Mouse (Mus musculus): ENCODE results near the gene Pate1. TPM values are rescaled to one million over a fixed set of nuclear protein-coding genes. Genes with fewer than 3 reads are reported as not detected.
A peak's percentile ranks its signal among the peaks of the same experiment; 100 is the strongest.

The Pate1 gene
- total RNA-seq (2021): not detected
- long read RNA-seq: 0 reads

- peak; percentile 11 to 12 for DNase-seq (ENCODE audit: low spot score in 2 of 2)
These were observed at the start of gene Pate1 for GRCm38 (mm10) chr9:35687013-35687412. Gene Pate1 (minus strand): TSS chr9:35687390.

- DNase-seq (ENCODE audit: low spot score in 2 of 2): no peak
These were observed 20.1 kb upstream of the Pate1 start for GRCm38 (mm10) chr9:35707265-35707664.

GRCm38 (mm10) chr9:35691924-35692323 is 4.7 kb upstream of the Pate1 start:
- no peak for DNase-seq (ENCODE audit: low spot score in 2 of 2)

- DNase-seq (ENCODE audit: low spot score in 2 of 2): no peak
These were observed 13.6 kb downstream of the Pate1 start for GRCm38 (mm10) chr9:35673557-35673956.

- DNase-seq (ENCODE audit: low spot score in 2 of 2): no peak
These were observed 39.1 kb downstream of the Pate1 start, which contains the start of gene Pate3 for GRCm38 (mm10) chr9:35648102-35648501. Gene Pate3 (minus strand): TSS chr9:35648202.

Other genes with a start within 250 kb of the Pate1 start
- not detected for gene Gm1113, start 169.1 kb downstream of the Pate1 start, total RNA-seq (2021)
- gene Ddx25, start 128.9 kb downstream of the Pate1 start, total RNA-seq (2021): 10 to 100 TPM; 15.6 to 15.9 TPM
- 10 to 100 TPM; 11.3 to 12.1 TPM for gene Pus3, start 128.8 kb downstream of the Pate1 start, total RNA-seq (2021)
- 1 to 10 TPM in 1 of 2 experiments, under 1 TPM in 1; 0.58 to 1.5 TPM for gene Pate2, start 117.1 kb downstream of the Pate1 start, total RNA-seq (2021)
- gene Hyls1, start 117.0 kb downstream of the Pate1 start, total RNA-seq (2021): 10 to 100 TPM; 14.8 to 15.3 TPM
- not detected for gene Pate4, start 75.4 kb downstream of the Pate1 start, total RNA-seq (2021)
- gene Pate3, start 39.2 kb downstream of the Pate1 start, total RNA-seq (2021): not detected
- not detected for gene Gm17677, start 53.7 kb upstream of the Pate1 start, total RNA-seq (2021)
- gene Gm17727, start 90.7 kb upstream of the Pate1 start, total RNA-seq (2021): not detected
- not detected for gene Gm27235, start 102.7 kb upstream of the Pate1 start, total RNA-seq (2021)
- not detected for gene D730048I06Rik, start 102.7 kb upstream of the Pate1 start, total RNA-seq (2021)
- gene 9230110F15Rik, start 156.8 kb upstream of the Pate1 start, total RNA-seq (2021): not detected
- gene 9230113P08Rik, start 221.0 kb upstream of the Pate1 start, total RNA-seq (2021): under 1 TPM in 1 of 2 experiments, not detected in 1; 0.20 TPM